Mouse (Mus musculus): ENCODE results near the gene Iqcj. TPM values are rescaled to one million over a fixed set of nuclear protein-coding genes. Genes with fewer than 3 reads are reported as not detected.

The Iqcj gene
- not detected in 2 replicates for polyA plus RNA-seq (2012; rRNA removed; ENCODE audit: low replicate concordance)

GRCm38 (mm10) chr3:67892026-67892705, at the start of gene Iqcj, which contains the start of gene Iqschfp:
Gene Iqcj (plus strand): TSS chr3:67892220.
Gene Iqschfp (plus strand): TSS chr3:67892232.

GRCm38 (mm10) chr3:68064731-68065130, 172.7 kb downstream of the Iqcj start, which contains the start of gene Schip1:
Gene Schip1 (plus strand): TSS chr3:68064802.

Other genes starting within 250 kb of the Iqcj start
- not detected in 2 replicates for gene Iqschfp, start within 50 bp of the Iqcj start, polyA plus RNA-seq (2012; rRNA removed; ENCODE audit: low replicate concordance)
- gene Schip1, start 172.6 kb downstream of the Iqcj start, polyA plus RNA-seq (2012; rRNA removed; ENCODE audit: low replicate concordance), result 4.4 and 10.3 TPM in 2 replicates